Mouse (Mus musculus): Measurements from ENCODE around the gene Frmd7. TPM values are rescaled to one million over a fixed set of nuclear protein-coding genes. Genes with fewer than 3 reads are reported as not detected.

Frmd7 gene
- not detected in 2 replicates for polyA plus RNA-seq (2015; fragmentation: Nextera tagmentation; extraction: Ambion mirVana)

GRCm38 (mm10) chrX:50942610-50943009, at the start of gene Frmd7:
Gene Frmd7, minus strand, starts transcription at chrX:50942710.
- H3K4me2 ChIP-seq (ENCODE audit: low read depth, low read length): no peak within 1 kb of the TSS

GRCm38 (mm10) chrX:50991324-50991723, 48.8 kb upstream of the Frmd7 start:
- Histone ChIP-seq H3K4me1 (ENCODE audit: control insufficient read depth, insufficient read depth, low read length) (no peaks in the 10 kb centered on the region), H3K36me3 (ENCODE audit: control insufficient read depth, insufficient read depth, low read length) (no peaks in the 10 kb centered on the region), H3K9ac (ENCODE audit: low read depth, low read length) (no peak overlapping the region), H3K27me3 (replicated peaks; ENCODE audit: control insufficient read depth, insufficient read depth, low read length) (no peaks in the 10 kb centered on the region), H3K9me3 (ENCODE audit: control insufficient read depth, low read length) (no peaks in the 10 kb centered on the region), H3K4me3 (ENCODE audit: low read length) (no peak overlapping the region), H3K4me2 (ENCODE audit: low read depth, low read length) (no peak overlapping the region), H3K27ac (ENCODE audit: low read length) (no peak overlapping the region)
- 89% methylated on average over 5 of the region's 5 CpGs for WGBS
- ATAC-seq: no peak

More at GRCm38 (mm10) chrX:50942610-50943009, at the start of gene Frmd7:
- no peak within 1 kb of the TSS for H3K9ac ChIP-seq (ENCODE audit: low read depth, low read length)
- H3K36me3 ChIP-seq (ENCODE audit: control insufficient read depth, insufficient read depth, low read length): no peaks in the 10 kb centered on the region
- no peak for ATAC-seq
- H3K4me3 ChIP-seq (ENCODE audit: low read length): no peak within 1 kb of the TSS
- no peaks in the 10 kb centered on the region for H3K4me1 ChIP-seq (ENCODE audit: control insufficient read depth, insufficient read depth, low read length)
- H3K27ac ChIP-seq (ENCODE audit: low read length): no peak within 1 kb of the TSS
- no peaks in the 10 kb centered on the region for H3K9me3 ChIP-seq (ENCODE audit: control insufficient read depth, low read length)
- H3K27me3 ChIP-seq (replicated peaks; ENCODE audit: control insufficient read depth, insufficient read depth, low read length): no peaks in the 10 kb centered on the region
- 68% methylated on average over 14 of the region's 14 CpGs for WGBS

- no peaks in the 10 kb centered on the region for H3K36me3 ChIP-seq (ENCODE audit: control insufficient read depth, insufficient read depth, low read length)
- no peaks in the 10 kb centered on the region for H3K9me3 ChIP-seq (ENCODE audit: control insufficient read depth, low read length)
- no peak overlapping the region for H3K4me2 ChIP-seq (ENCODE audit: low read depth, low read length)
- H3K27me3 ChIP-seq (replicated peaks; ENCODE audit: control insufficient read depth, insufficient read depth, low read length): no peaks in the 10 kb centered on the region
- H3K27ac ChIP-seq (ENCODE audit: low read length): no peak overlapping the region
- H3K9ac ChIP-seq (ENCODE audit: low read depth, low read length): no peak overlapping the region
- ATAC-seq: no peak
- no peak overlapping the region for H3K4me3 ChIP-seq (ENCODE audit: low read length)
- H3K4me1 ChIP-seq (ENCODE audit: control insufficient read depth, insufficient read depth, low read length): no peaks in the 10 kb centered on the region
- WGBS: 86% methylated on average over 6 of the region's 6 CpGs
These were observed 47.4 kb upstream of the Frmd7 start for GRCm38 (mm10) chrX:50989940-50990339.

- 59% methylated on average over 1 of the region's 1 CpGs for WGBS
- Histone ChIP-seq H3K4me3 (ENCODE audit: low read length) (no peak overlapping the region), H3K4me2 (ENCODE audit: low read depth, low read length) (no peak overlapping the region)
These were observed 46.1 kb upstream of the Frmd7 start for GRCm38 (mm10) chrX:50988581-50988980.

GRCm38 (mm10) chrX:50978428-50978827, 35.9 kb upstream of the Frmd7 start:
- WGBS: 76% methylated on average over 2 of the region's 2 CpGs
- H3K9me3 ChIP-seq (ENCODE audit: control insufficient read depth, low read length): no peaks in the 10 kb centered on the region
- no peaks in the 10 kb centered on the region for H3K36me3 ChIP-seq (ENCODE audit: control insufficient read depth, insufficient read depth, low read length)
- no peak overlapping the region for H3K27ac ChIP-seq (ENCODE audit: low read length)
- no peak overlapping the region for H3K4me3 ChIP-seq (ENCODE audit: low read length)
- no peak for ATAC-seq
- H3K27me3 ChIP-seq (replicated peaks; ENCODE audit: control insufficient read depth, insufficient read depth, low read length): 0 out of 2 replicates have a peak, but pooled peaks cover 3% of the 10 kb centered on the region
- H3K4me1 ChIP-seq (ENCODE audit: control insufficient read depth, insufficient read depth, low read length): no peaks in the 10 kb centered on the region
- no peak overlapping the region for H3K4me2 ChIP-seq (ENCODE audit: low read depth, low read length)
- no peak overlapping the region for H3K9ac ChIP-seq (ENCODE audit: low read depth, low read length)

More at GRCm38 (mm10) chrX:50988581-50988980, 46.1 kb upstream of the Frmd7 start:
- H3K9ac ChIP-seq (ENCODE audit: low read depth, low read length): no peak overlapping the region
- no peak for ATAC-seq
- H3K9me3 ChIP-seq (ENCODE audit: control insufficient read depth, low read length): no peaks in the 10 kb centered on the region
- no peaks in the 10 kb centered on the region for H3K4me1 ChIP-seq (ENCODE audit: control insufficient read depth, insufficient read depth, low read length)
- no peak overlapping the region for H3K27ac ChIP-seq (ENCODE audit: low read length)
- no peaks in the 10 kb centered on the region for H3K36me3 ChIP-seq (ENCODE audit: control insufficient read depth, insufficient read depth, low read length)
- no peaks in the 10 kb centered on the region for H3K27me3 ChIP-seq (replicated peaks; ENCODE audit: control insufficient read depth, insufficient read depth, low read length)

GRCm38 (mm10) chrX:50972145-50972544, 29.6 kb upstream of the Frmd7 start:
- no peaks in the 10 kb centered on the region for H3K4me1 ChIP-seq (ENCODE audit: control insufficient read depth, insufficient read depth, low read length)
- no peak overlapping the region for H3K27ac ChIP-seq (ENCODE audit: low read length)
- 81% methylated on average over 4 of the region's 4 CpGs for WGBS
- no peaks in the 10 kb centered on the region for H3K9me3 ChIP-seq (ENCODE audit: control insufficient read depth, low read length)
- no peak overlapping the region for H3K4me2 ChIP-seq (ENCODE audit: low read depth, low read length)
- H3K9ac ChIP-seq (ENCODE audit: low read depth, low read length): no peak overlapping the region
- H3K4me3 ChIP-seq (ENCODE audit: low read length): no peak overlapping the region
- no peaks in the 10 kb centered on the region for H3K36me3 ChIP-seq (ENCODE audit: control insufficient read depth, insufficient read depth, low read length)
- H3K27me3 ChIP-seq (replicated peaks; ENCODE audit: control insufficient read depth, insufficient read depth, low read length): no peaks in the 10 kb centered on the region
- ATAC-seq: no peak

GRCm38 (mm10) chrX:50969907-50970306, 27.4 kb upstream of the Frmd7 start:
- H3K9me3 ChIP-seq (ENCODE audit: control insufficient read depth, low read length): no peaks in the 10 kb centered on the region
- no peaks in the 10 kb centered on the region for H3K27me3 ChIP-seq (replicated peaks; ENCODE audit: control insufficient read depth, insufficient read depth, low read length)
- H3K4me2 ChIP-seq (ENCODE audit: low read depth, low read length): no peak overlapping the region
- no peak for ATAC-seq
- H3K4me3 ChIP-seq (ENCODE audit: low read length): no peak overlapping the region
- 84% methylated on average over 5 of the region's 5 CpGs for WGBS
- no peak overlapping the region for H3K9ac ChIP-seq (ENCODE audit: low read depth, low read length)
- H3K36me3 ChIP-seq (ENCODE audit: control insufficient read depth, insufficient read depth, low read length): no peaks in the 10 kb centered on the region
- no peaks in the 10 kb centered on the region for H3K4me1 ChIP-seq (ENCODE audit: control insufficient read depth, insufficient read depth, low read length)
- H3K27ac ChIP-seq (ENCODE audit: low read length): no peak overlapping the region

GRCm38 (mm10) chrX:50968157-50968932, 25.8 kb upstream of the Frmd7 start:
- 40% methylated on average over 10 of the region's 10 CpGs for WGBS
- H3K4me1 ChIP-seq (ENCODE audit: control insufficient read depth, insufficient read depth, low read length): no peaks in the 10 kb centered on the region
- no peaks in the 10 kb centered on the region for H3K27me3 ChIP-seq (replicated peaks; ENCODE audit: control insufficient read depth, insufficient read depth, low read length)
- no peak overlapping the region for H3K9ac ChIP-seq (ENCODE audit: low read depth, low read length)
- no peak overlapping the region for H3K27ac ChIP-seq (ENCODE audit: low read length)
- H3K4me2 ChIP-seq (ENCODE audit: low read depth, low read length): no peak overlapping the region
- no peak overlapping the region for H3K4me3 ChIP-seq (ENCODE audit: low read length)
- no peaks in the 10 kb centered on the region for H3K36me3 ChIP-seq (ENCODE audit: control insufficient read depth, insufficient read depth, low read length)
- no peak for ATAC-seq
- H3K9me3 ChIP-seq (ENCODE audit: control insufficient read depth, low read length): no peaks in the 10 kb centered on the region

- no peaks in the 10 kb centered on the region for H3K9me3 ChIP-seq (ENCODE audit: control insufficient read depth, low read length)
- no peak overlapping the region for H3K27ac ChIP-seq (ENCODE audit: low read length)
- no peak overlapping the region for H3K4me3 ChIP-seq (ENCODE audit: low read length)
- H3K9ac ChIP-seq (ENCODE audit: low read depth, low read length): no peak overlapping the region
- H3K36me3 ChIP-seq (ENCODE audit: control insufficient read depth, insufficient read depth, low read length): no peaks in the 10 kb centered on the region
- no peaks in the 10 kb centered on the region for H3K4me1 ChIP-seq (ENCODE audit: control insufficient read depth, insufficient read depth, low read length)
- no peaks in the 10 kb centered on the region for H3K27me3 ChIP-seq (replicated peaks; ENCODE audit: control insufficient read depth, insufficient read depth, low read length)
- ATAC-seq: no peak
- H3K4me2 ChIP-seq (ENCODE audit: low read depth, low read length): no peak overlapping the region
- 73% methylated on average over 3 of the region's 3 CpGs for WGBS
These were observed 22.6 kb upstream of the Frmd7 start for GRCm38 (mm10) chrX:50965157-50965556.
